Mouse (Mus musculus): ENCODE data around the gene Mogat1. TPM values are rescaled to one million over a fixed set of nuclear protein-coding genes. Genes with fewer than 3 reads are reported as not detected.
"Not testable (repeated sequence)": the region's sequence is repeated elsewhere in the genome, so short reads cannot be mapped to it uniquely, and the experiment has no call there.

Mogat1 gene
- total RNA-seq (2015) (not detected in 2 replicates), total RNA-seq (2017) (0.69 TPM in 1 of 2 replicates, not detected in the other)

GRCm38 (mm10) chr1:78510862-78511261 is at the start of gene Mogat1:
Gene Mogat1 (plus strand): TSS chr1:78510991.
- no peak for ATAC-seq (ENCODE audit: poor library complexity, severe bottlenecking)

- no peak for ATAC-seq (ENCODE audit: poor library complexity, severe bottlenecking)
Observed at GRCm38 (mm10) chr1:78472441-78472840, 38.4 kb upstream of the Mogat1 start.

- no peak for ATAC-seq (ENCODE audit: poor library complexity, severe bottlenecking)
Observed at GRCm38 (mm10) chr1:78483430-78483829, 27.4 kb upstream of the Mogat1 start.

GRCm38 (mm10) chr1:78484361-78484760 is 26.4 kb upstream of the Mogat1 start:
- ATAC-seq (ENCODE audit: poor library complexity, severe bottlenecking): no peak

- peak; percentile 57 for ATAC-seq (ENCODE audit: poor library complexity, severe bottlenecking)
Observed at GRCm38 (mm10) chr1:78488427-78488751, 22.4 kb upstream of the Mogat1 start.

GRCm38 (mm10) chr1:78488752-78489492 is 21.9 kb upstream of the Mogat1 start, which contains the start of gene Farsb:
Gene Farsb (minus strand): TSS chr1:78488897.
- ATAC-seq (ENCODE audit: poor library complexity, severe bottlenecking): peak; percentile 86

- peak; percentile 51 for ATAC-seq (ENCODE audit: poor library complexity, severe bottlenecking)
Observed at GRCm38 (mm10) chr1:78490143-78490542, 20.6 kb upstream of the Mogat1 start.

GRCm38 (mm10) chr1:78501036-78501435 is 9.8 kb upstream of the Mogat1 start:
- ATAC-seq (ENCODE audit: poor library complexity, severe bottlenecking): no peak

- ATAC-seq (ENCODE audit: poor library complexity, severe bottlenecking): not testable (repeated sequence)
Observed at GRCm38 (mm10) chr1:78501856-78502255, 8.9 kb upstream of the Mogat1 start.

- ATAC-seq (ENCODE audit: poor library complexity, severe bottlenecking): no peak
Observed at GRCm38 (mm10) chr1:78502527-78502926, 8.3 kb upstream of the Mogat1 start.

GRCm38 (mm10) chr1:78507137-78507536 is 3.7 kb upstream of the Mogat1 start:
- ATAC-seq (ENCODE audit: poor library complexity, severe bottlenecking): no peak

GRCm38 (mm10) chr1:78511621-78512160 is 900 bp downstream of the Mogat1 start, which contains the start of gene BC035947:
Gene BC035947 (minus strand): TSS chr1:78512158.
- ATAC-seq (ENCODE audit: poor library complexity, severe bottlenecking): peak; percentile 38; the same call in 1 of the 2 replicates

- no peak for ATAC-seq (ENCODE audit: poor library complexity, severe bottlenecking)
Observed at GRCm38 (mm10) chr1:78512756-78513155, 2.0 kb downstream of the Mogat1 start.

- ATAC-seq (ENCODE audit: poor library complexity, severe bottlenecking): no peak
Observed at GRCm38 (mm10) chr1:78518907-78519306, 8.1 kb downstream of the Mogat1 start.

GRCm38 (mm10) chr1:78525189-78525886 is 14.5 kb downstream of the Mogat1 start:
- ATAC-seq (ENCODE audit: poor library complexity, severe bottlenecking): peak; percentile 80

GRCm38 (mm10) chr1:78528356-78528755 is 17.6 kb downstream of the Mogat1 start:
- no peak for ATAC-seq (ENCODE audit: poor library complexity, severe bottlenecking)

- no peak for ATAC-seq (ENCODE audit: poor library complexity, severe bottlenecking)
Observed at GRCm38 (mm10) chr1:78529011-78529410, 18.2 kb downstream of the Mogat1 start.

- no peak for ATAC-seq (ENCODE audit: poor library complexity, severe bottlenecking)
Observed at GRCm38 (mm10) chr1:78530500-78531215, 19.9 kb downstream of the Mogat1 start.

- ATAC-seq (ENCODE audit: poor library complexity, severe bottlenecking): no peak
Observed at GRCm38 (mm10) chr1:78532184-78532800, 21.5 kb downstream of the Mogat1 start.

- ATAC-seq (ENCODE audit: poor library complexity, severe bottlenecking): no peak
Observed at GRCm38 (mm10) chr1:78534428-78535150, 23.8 kb downstream of the Mogat1 start.

All from megakaryocyte, adult 5-6 weeks (primary cell).